Mouse (Mus musculus): ENCODE results near the gene Prss56.

The Prss56 gene

DNA sequence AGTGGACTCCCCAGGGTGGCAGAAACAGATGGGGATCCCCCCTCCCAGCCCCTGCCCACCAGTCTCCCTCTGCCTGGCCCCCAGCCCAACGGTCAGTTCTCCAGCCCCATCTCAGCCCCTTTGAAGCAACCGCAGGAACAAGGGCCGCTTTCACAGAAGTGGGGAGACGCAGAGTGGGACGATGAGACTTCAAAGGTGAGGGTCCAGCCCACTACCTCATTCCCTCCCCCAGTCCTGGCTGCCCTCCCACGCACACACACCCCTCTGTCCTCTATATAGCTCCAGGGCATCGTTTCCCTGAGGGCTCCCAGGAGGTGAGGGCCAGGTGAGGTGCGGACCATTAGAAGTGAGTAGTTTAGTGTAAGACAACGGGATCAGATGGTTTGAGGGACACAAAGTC, at the start of gene Prss56:
Gene Prss56, plus strand, starts transcription at position 301 of the 400 bp plus-strand sequence.
- DNase-seq (ENCODE audit: low read depth): no peak

DNA sequence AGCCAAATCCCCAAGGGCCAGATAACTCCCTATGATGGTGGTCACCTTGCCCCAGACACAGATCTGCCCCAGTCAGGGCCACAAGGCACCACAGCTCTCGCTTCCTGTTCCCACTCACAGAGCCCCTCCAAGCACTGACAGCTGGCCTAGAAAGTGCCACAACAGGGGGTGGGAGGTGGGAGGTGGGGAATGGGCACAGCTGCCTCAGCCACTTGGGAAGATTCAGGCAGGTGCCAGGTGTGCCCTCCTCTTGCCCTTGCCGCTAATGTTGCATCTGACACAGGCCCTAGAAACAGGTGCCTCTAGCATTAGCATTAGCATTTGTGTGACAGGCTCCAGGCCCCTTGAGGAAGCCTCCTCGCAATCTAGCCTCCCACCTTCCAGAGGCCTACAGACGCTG, 41.6 kb upstream of the Prss56 start:
- no peak for DNase-seq (ENCODE audit: low read depth)

- DNase-seq (ENCODE audit: low read depth): no peak
These were observed 40.7 kb upstream of the Prss56 start for GRCm38 (mm10) chr1:87142456-87142855.

DNA sequence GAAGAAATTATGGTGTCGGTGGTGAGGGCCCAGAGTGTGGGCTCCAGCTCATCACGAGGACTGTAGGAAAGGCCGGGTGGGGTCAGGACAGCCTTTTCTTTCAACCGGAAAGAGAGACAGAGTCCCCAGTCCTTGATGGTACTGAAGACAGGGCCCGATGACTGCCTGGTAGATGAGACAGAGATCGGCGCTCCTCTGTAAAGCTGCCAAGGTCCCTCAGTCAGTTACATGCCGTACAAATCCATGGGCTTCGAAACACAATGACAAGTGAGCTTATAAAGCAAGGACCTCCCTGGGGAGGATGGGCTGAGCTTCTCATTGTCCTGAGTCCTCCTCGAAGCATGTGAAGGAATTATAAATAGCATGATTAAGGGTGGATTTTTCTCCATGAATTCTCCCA, 40.0 kb upstream of the Prss56 start:
- DNase-seq (ENCODE audit: low read depth): no peak

- DNase-seq (ENCODE audit: low read depth): no peak
These were observed 33.7 kb upstream of the Prss56 start for GRCm38 (mm10) chr1:87149422-87149821.

- no peak for DNase-seq (ENCODE audit: low read depth)
These were observed 31.8 kb upstream of the Prss56 start for GRCm38 (mm10) chr1:87151286-87151685.

DNA sequence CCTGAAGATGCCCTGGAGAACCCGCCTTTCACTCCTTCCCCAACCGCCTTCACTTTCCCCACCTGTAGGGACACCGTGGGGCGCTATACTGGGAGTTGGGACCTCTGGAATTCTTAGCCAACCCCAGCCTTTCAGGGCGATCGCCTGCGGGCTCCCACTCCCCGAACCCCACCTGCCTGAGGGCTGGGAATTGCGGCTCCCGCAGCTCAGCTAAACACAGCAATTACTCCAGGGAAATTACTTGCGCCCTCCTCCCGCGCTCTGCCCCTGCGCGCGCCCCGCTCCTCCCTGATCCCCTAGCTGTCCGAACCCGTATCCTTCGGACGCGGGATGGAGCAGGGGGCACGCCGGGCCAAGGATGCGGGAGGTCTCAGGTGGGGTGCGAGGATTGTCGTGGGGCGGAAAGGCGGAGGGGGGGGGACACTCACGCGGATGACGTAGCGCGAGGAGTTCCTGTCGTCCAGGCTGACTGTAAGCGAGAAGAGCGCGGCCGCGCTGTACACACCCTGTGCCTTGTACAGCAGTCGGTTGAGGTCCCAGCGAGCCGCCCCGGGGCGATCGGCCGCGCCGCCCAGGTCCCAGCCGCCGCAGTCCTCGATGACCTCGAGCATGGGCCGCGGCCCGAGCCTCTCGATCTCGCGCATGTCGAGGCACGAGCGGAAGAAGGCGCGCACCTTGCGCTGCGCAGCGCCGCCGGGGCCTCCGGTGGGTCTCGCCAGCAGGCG, 29.2 kb upstream of the Prss56 start:
- no peak for DNase-seq (ENCODE audit: low read depth)

- DNase-seq (ENCODE audit: low read depth): no peak
These were observed 28.5 kb upstream of the Prss56 start for GRCm38 (mm10) chr1:87154501-87155120.

- DNase-seq (ENCODE audit: low read depth): no peak
These were observed 27.4 kb upstream of the Prss56 start for GRCm38 (mm10) chr1:87155531-87156198.

- no peak for DNase-seq (ENCODE audit: low read depth)
These were observed 26.9 kb upstream of the Prss56 start, which contains the start of gene Ecel1 for GRCm38 (mm10) chr1:87156199-87156587. Ecel1 (minus strand) TSS chr1:87156521.

DNA sequence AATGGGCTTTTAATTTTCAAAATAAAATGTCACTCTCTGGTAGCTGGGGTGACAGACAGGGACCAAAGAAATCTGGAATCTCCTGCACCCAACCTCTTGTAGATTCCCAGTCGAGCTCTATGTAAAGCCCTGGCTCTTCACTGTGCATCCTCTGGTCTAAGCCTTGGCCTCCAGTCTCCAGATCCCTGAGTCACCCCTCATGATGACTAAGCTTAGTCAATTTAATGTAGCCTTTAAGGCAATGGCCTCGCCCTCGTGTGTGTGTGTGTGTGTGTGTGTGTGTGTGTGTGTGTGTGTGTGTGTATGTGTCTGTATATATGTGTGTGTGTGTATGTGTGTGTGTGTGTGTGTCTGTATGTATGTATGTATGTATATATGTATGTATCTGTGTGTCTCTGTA, 23.7 kb upstream of the Prss56 start:
- no peak for DNase-seq (ENCODE audit: low read depth)

DNA sequence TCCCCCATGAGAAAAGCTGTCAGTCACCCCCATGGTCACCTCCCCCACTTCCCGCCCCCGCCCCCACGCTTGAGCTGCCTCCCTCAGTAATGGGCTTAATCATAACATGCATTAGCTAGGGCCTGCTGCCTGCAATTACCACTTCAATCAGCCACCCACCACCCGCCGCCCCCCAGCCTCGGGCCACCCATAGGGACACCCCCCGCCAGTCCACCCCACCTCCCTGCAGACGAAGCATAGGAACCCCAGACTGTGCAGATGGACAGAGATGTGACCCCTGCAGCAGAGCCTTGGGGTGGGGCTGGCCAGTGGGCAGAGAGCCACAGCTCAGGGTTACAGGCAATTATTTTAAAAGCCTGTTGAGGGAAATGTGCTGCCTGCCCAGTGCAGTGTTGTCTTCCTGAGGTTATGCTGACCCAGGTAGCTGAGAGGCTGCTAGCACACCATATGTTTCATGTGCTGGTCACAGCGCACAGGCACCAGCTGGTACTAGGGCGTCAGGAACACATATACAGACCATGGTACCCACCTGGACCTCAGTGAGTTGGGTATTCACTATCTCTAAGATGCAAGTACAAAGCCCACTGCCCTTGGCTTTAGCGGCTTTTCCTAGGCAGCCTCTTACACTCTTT, 18.8 kb upstream of the Prss56 start:
- DNase-seq (ENCODE audit: low read depth): no peak

DNA sequence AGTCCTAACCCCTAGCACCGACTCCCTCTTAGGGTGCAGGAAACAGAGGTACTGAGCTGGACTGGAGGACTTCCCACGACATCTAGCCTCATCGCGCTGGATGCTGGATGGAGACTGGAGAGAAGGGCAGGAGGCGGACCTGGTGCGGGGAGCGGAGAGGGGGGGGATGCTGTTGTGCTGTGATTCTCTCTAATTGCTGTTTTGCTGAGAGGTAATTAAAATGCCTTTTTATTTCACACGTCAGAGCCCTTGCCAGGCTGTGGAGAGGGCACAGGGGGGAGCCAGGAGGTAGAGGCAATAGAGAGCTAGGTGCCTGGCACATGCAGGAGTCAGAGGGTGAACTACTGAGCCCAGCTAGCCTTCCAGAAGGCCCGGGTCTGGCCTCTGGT, 18.3 kb upstream of the Prss56 start:
- no peak for DNase-seq (ENCODE audit: low read depth)

DNA sequence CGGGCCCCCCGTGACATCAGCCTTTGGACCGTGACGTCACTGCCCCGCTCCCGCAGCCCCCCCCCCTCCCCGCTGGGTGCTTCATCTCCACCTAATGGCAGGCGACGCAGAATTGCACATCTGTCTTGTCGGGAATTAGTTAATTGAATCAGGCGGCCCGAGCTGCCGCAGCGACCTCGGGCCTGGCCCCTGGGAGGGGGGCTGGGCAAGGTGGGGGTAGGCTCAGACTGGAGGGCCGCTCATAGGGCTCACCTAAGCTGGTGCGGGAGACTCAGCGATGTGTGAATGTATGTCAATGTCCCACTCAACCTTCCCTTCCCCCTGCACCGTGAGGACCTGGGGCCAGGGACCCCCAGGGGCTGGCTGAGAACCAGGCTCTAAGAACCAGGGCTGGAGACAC, 12.7 kb upstream of the Prss56 start:
- DNase-seq (ENCODE audit: low read depth): no peak

DNA sequence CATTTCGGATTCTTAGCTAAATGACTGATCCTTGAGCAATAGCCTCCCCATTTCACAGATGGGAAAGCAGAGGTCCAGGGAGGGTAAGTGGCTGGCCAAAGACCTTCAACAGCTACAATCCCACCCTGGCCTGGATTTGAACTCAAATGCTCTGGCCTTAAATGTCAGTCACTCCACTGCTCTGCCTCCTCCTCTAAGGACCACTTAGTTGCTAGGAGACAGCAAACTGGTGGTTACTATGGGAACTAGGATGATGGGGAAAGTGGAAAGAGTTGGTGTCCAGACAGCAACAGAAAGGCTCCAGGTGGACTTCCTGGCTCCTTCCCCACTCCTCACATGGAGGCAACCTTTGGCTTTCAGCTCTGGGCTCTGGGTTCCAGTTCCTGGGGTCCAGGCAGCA, 11.8 kb upstream of the Prss56 start:
- DNase-seq (ENCODE audit: low read depth): no peak

DNA sequence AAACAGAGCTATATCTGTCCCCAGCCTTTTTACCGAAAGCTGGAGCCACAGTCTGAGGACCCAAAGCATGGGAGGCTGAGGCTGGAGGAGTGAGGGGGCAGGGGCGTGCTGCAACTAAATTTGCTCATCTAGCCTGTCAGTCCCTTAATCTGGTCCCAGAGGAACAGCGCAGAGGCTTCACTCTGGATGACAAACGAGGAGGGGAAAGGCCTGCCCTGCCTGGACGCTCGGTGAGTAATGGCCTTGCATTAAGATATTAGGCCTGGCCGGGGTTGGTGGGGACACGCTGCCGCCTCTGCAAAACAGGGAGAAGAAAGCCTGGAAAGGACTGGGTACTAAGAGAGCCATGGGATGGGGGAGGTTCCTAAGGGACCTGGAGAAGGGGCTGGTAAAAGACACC, 10.8 kb upstream of the Prss56 start:
- no peak for DNase-seq (ENCODE audit: low read depth)

GRCm38 (mm10) chr1:87174006-87174955, 8.8 kb upstream of the Prss56 start:
- peak; percentile 76 for DNase-seq (ENCODE audit: low read depth)

DNA sequence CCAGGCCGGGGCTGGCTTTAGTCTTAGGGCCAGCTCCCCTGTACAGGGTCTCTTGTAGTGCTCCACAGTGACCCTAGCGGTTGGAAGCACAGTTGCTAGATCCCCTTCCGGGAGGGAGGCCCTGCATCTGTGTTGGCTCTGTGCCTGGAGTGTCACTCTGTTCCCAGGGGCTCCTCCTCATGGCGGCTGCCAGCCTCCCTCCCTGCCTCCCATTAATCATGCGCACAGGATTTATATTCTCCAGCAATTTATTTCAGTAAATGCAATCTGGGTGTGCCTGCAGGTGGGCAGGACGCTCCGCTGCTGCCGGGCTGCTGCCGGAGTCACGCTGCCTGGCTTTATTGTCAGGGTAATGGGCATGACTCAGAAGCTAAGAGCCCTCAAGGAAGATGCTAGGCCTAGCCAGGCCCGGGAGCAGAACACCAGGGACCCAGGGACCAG, 7.2 kb upstream of the Prss56 start:
- no peak for DNase-seq (ENCODE audit: low read depth)

DNA sequence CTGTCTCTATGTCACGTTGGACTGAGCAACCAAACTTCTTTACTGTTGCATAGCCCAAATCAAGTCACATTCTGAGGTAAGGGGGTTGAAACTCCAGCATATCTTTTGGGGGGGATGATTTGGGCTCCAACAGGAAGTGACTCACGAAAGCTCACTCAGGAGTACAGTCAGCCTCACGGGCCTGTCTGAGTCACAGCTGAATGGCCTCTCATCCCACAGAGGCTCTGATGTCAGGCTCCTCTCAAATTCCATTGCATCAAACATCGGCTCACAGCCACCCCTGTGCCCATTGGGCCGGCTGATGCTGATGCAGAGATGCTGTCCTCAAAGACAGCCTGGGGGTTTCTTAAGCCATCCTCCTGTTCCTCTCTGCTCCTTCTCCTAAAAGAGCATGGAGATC, 2.2 kb upstream of the Prss56 start:
- peak; percentile 48 for DNase-seq (ENCODE audit: low read depth)

DNA sequence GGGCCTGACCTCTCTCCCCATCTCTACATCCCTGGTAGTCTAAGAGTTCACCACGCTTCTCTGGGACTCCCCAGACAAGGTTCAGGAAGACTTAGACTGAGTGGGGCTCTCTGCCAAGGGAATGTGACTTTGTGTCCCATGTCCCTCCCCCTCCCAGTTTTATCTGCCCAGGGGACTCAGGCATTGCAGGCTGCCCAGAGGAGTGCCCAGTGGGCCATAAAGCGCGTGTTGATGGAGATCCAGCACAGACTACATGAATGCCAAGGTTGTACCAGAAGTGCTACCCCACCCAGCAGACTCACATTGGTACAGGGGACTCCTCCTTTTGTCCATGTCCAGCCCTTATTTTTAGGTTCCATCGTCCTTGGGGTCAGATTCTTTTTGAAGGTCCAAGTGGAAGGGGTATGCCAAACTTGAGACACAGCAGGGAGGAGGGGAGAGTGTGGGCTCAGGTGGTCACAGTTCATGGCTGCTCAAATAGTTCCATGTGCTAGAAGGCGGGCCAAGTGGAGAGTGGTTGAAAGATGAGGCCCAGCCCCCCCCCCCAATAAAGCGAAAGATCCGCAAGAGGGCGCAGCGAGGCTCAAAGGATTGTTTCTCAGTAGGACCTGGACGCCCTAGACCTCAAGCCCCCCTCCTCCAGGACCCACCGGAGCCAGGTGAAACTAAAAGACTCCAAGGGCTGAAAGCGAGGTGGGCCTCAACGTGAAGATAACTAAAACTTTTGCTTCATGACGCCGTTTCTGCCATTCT, 1.1 kb downstream of the Prss56 start:
- DNase-seq (ENCODE audit: low read depth): no peak

DNA sequence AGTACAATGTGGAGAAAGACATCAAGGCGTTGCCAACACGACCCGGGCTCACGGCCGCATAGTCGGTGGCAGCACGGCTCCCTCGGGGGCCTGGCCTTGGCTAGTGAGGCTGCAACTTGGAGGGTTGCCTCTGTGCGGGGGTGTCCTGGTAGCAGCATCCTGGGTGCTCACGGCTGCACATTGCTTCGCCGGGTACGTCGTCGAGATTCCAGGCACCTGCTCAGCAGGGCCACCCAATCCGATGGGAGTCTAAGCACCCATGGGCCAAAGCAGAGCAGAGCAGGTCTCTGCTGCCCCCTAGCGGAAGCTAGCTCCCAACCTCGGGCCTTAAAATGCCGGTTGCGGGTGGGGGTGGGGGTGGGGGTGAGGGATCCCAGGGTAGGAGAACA, 1.6 kb downstream of the Prss56 start:
- peak; percentile 86 for DNase-seq (ENCODE audit: low read depth)
